Mouse (Mus musculus) ES-Bruce4 (cell line): Measurements from ENCODE around the gene Gpatch2. TPM values are rescaled to one million over a fixed set of nuclear protein-coding genes. Genes with fewer than 3 reads are reported as not detected.

ENCODE experiments used
- H3K27ac ChIP-seq: 2 replicates; pipeline ENCODE4 v1.5.1; 2012; ENCODE audit warnings: low read length, inconsistent platforms; ENCODE audit not compliant: insufficient read depth
- H3K27me3 ChIP-seq: 2 replicates; pipeline ENCODE4 v1.6.1; 2012; ENCODE audit warnings: mild to moderate bottlenecking, low read length, inconsistent platforms; ENCODE audit not compliant: control insufficient read depth, poor library complexity, insufficient read depth, severe bottlenecking
- H3K36me3 ChIP-seq: 2 replicates; pipeline ENCODE4 v1.6.1; 2012; ENCODE audit warnings: inconsistent platforms, mild to moderate bottlenecking, low read length, moderate library complexity; ENCODE audit not compliant: control insufficient read depth, poor library complexity, insufficient read depth, severe bottlenecking
- H3K4me1 ChIP-seq: one replicate; pipeline ENCODE4 v1.8.1; 2011; ENCODE audit warnings: low read length; ENCODE audit not compliant: control insufficient read depth, insufficient read depth
- H3K4me3 ChIP-seq: 2 replicates; pipeline ENCODE4 v1.5.1; 2011; ENCODE audit warnings: low read depth, mild to moderate bottlenecking, low read length
- H3K9ac ChIP-seq: 2 replicates; pipeline ENCODE4 v1.6.1; 2012; ENCODE audit warnings: low read depth, mild to moderate bottlenecking, inconsistent platforms; ENCODE audit not compliant: poor library complexity, severe bottlenecking
- H3K9me3 ChIP-seq: replicated peaks from 2 replicates; pipeline ENCODE4 v1.6.1; 2012; ENCODE audit warnings: mild to moderate bottlenecking, low read length, inconsistent platforms; ENCODE audit not compliant: control insufficient read depth, poor library complexity, insufficient read depth, severe bottlenecking
- CTCF ChIP-seq: IDR thresholded peaks from one replicate; pipeline ENCODE4 v1.8.1; 2011; ENCODE audit warnings: low read depth, low read length
- EP300 ChIP-seq: IDR thresholded peaks from 2 replicates; pipeline ENCODE4 v1.6.1; 2011; ENCODE audit warnings: low read depth, low read length; ENCODE audit not compliant: insufficient read depth
- POLR2A ChIP-seq: IDR thresholded peaks from one replicate; pipeline ENCODE4 v1.8.1; 2011; ENCODE audit warnings: low read length; ENCODE audit not compliant: insufficient read depth
- polyA plus RNA-seq: library from polyadenylated mRNA; stranded (reverse); fragments of >200 nt; gene quantifications from 2 replicates; pipeline ENCODE4 v1.2.4, GENCODE M21; 2011; ENCODE audit warnings: low read depth; ENCODE audit not compliant: missing spikeins, insufficient read depth, insufficient read length

Gene Gpatch2
- polyA plus RNA-seq, 1 experiment, result 27.0 TPM

- H3K36me3 ChIP-seq, result no peaks in the 10 kb centered on the region
- H3K27ac ChIP-seq, result no peak overlapping the region
- H3K9ac ChIP-seq, result no peak overlapping the region
- no peaks in the 10 kb centered on the region for H3K4me1 ChIP-seq
- TF ChIP-seq POLR2A (no peak), EP300 (no peak), CTCF (no peak)
- no peaks in the 10 kb centered on the region for H3K9me3 ChIP-seq
- H3K4me3 ChIP-seq, result no peak overlapping the region
- no peaks in the 10 kb centered on the region for H3K27me3 ChIP-seq
Observed at GRCm38 (mm10) chr1:187209496-187209895, 5.8 kb upstream of the Gpatch2 start.

DNA sequence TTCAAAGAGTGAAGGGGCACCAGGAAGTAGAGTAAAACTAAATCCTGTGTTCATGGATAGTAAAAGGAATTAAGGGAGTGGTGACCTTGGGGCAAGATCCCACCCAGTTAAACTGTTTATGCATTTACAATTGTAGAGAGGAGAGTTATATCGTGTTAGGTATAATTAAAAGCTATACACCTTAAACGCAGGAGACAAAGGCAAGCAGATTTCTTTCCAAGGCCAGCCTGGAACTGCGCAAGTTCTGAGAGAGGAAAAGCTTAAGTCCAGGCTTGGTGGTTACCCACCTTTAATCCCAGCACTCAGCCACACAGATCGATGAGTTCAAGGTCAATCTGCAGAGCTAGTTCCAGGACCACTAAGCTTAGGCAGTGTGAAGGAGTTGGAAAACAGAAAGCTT is 4.6 kb upstream of the Gpatch2 start:
- TF ChIP-seq EP300, result no peak
- no peak for TF ChIP-seq CTCF
- TF ChIP-seq POLR2A, result no peak
- H3K27me3 ChIP-seq, result no peaks in the 10 kb centered on the region
- no peak overlapping the region for H3K27ac ChIP-seq
- no peak overlapping the region for H3K9ac ChIP-seq
- no peaks in the 10 kb centered on the region for H3K9me3 ChIP-seq
- no peaks in the 10 kb centered on the region for H3K36me3 ChIP-seq
- H3K4me1 ChIP-seq, result no peaks in the 10 kb centered on the region
- no peak overlapping the region for H3K4me3 ChIP-seq

GRCm38 (mm10) chr1:187216620-187217410 is 1.5 kb downstream of the Gpatch2 start:
- no peak overlapping the region for H3K4me3 ChIP-seq
- H3K27ac ChIP-seq, result no peak overlapping the region
- H3K27me3 ChIP-seq, result no peaks in the 10 kb centered on the region
- peaks cover 2% of the 10 kb centered on the region; the same call in 1 of the 2 replicates for H3K36me3 ChIP-seq
- no peak overlapping the region for H3K9ac ChIP-seq
- H3K4me1 ChIP-seq, result no peaks in the 10 kb centered on the region
- no peaks in the 10 kb centered on the region for H3K9me3 ChIP-seq
- TF ChIP-seq EP300, result no peak

DNA sequence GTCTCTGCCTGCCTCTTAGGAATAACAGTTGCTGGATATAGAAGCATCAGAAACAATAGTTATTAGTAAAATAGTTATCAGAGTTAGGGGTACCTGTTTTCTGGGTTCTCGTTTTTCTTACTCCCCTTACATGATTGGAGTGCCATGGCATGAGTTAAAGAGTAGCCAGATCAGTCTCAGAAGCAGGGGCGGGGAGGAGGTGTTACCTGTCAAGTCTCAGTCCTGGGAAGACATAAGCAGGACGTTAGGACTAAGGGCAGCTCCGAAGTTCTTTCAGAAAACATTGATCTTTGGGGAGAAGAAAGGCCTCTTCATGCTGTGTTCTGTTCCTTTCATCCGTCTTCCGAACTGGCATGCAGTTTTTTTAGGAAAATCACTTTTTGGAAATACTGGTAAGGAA is 5.4 kb downstream of the Gpatch2 start:
- no peaks in the 10 kb centered on the region for H3K9me3 ChIP-seq
- TF ChIP-seq EP300 (no peak), POLR2A (no peak)
- H3K9ac ChIP-seq, result no peak overlapping the region
- peaks cover 2% of the 10 kb centered on the region; the same call in 1 of the 2 replicates for H3K36me3 ChIP-seq
- no peak overlapping the region for H3K4me3 ChIP-seq
- H3K27ac ChIP-seq, result no peak overlapping the region
- H3K27me3 ChIP-seq, result no peaks in the 10 kb centered on the region
- no peaks in the 10 kb centered on the region for H3K4me1 ChIP-seq

DNA sequence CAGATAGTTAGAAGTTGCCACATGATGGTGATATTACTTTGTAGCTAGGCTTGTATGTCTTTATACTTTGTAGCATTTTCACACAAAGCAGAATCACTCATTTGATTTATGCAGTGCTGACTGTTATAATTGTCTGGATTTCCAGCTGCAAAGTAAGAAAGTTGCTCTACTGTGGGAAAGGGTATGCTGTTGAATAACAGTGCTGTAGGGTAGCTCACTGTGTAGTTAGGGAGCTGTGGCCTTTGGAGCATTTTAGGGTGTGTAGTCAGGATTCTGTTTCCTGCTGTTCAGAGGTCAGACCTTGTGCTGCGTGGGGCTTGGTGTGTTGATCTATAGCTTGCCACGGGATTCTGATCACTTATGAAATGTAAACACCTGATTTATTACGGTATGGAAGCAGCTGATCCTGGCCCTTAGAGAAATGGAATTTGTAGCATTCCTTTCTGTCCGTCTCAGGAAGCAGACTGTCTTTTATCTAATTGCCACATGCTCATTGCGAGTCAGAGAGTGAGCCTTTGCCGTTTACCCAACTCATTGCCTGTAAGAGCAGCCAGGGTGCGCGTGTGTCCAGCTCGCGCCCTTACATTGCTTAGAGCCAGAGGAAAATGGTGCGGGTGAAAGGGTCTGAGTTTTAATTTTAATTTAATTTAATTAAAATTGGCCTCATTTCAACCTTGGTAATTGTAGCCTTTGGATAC is 11.2 kb downstream of the Gpatch2 start:
- H3K27ac ChIP-seq, result no peak overlapping the region
- H3K4me1 ChIP-seq, result no peaks in the 10 kb centered on the region
- H3K36me3 ChIP-seq, result peaks cover 6% of the 10 kb centered on the region
- no peak for TF ChIP-seq EP300
- TF ChIP-seq CTCF, result no peak
- TF ChIP-seq POLR2A, result no peak
- no peak overlapping the region for H3K9ac ChIP-seq
- H3K27me3 ChIP-seq, result no peaks in the 10 kb centered on the region
- no peak overlapping the region for H3K4me3 ChIP-seq
- no peaks in the 10 kb centered on the region for H3K9me3 ChIP-seq

GRCm38 (mm10) chr1:187228414-187229146 is 13.3 kb downstream of the Gpatch2 start:
- Histone ChIP-seq H3K27me3 (no peaks in the 10 kb centered on the region), H3K36me3 (peaks cover 6% of the 10 kb centered on the region)

More at GRCm38 (mm10) chr1:187228414-187229146, 13.3 kb downstream of the Gpatch2 start:
- no peak overlapping the region for H3K9ac ChIP-seq
- H3K9me3 ChIP-seq, result no peaks in the 10 kb centered on the region
- TF ChIP-seq EP300 (no peak), POLR2A (no peak), CTCF (no peak)
- H3K4me3 ChIP-seq, result no peak overlapping the region
- no peak overlapping the region for H3K27ac ChIP-seq
- H3K4me1 ChIP-seq, result no peaks in the 10 kb centered on the region
